Mouse (Mus musculus): ENCODE results near the gene T. TPM values are rescaled to one million over a fixed set of nuclear protein-coding genes. Genes with fewer than 3 reads are reported as not detected.
"Not testable (repeated sequence)": the region's sequence is repeated elsewhere in the genome, so short reads cannot be mapped to it uniquely, and the experiment has no call there.

The T gene
- polyA plus RNA-seq (2015; fragmentation: Nextera tagmentation; extraction: Ambion mirVana): 0.54 and 0.76 TPM in 2 replicates

- H3K9ac ChIP-seq: no peak within 1 kb of the TSS
- no peaks in the 10 kb centered on the region for H3K36me3 ChIP-seq
- peak within 1 kb of the TSS; percentile 23 for H3K4me3 ChIP-seq (replicated peaks)
- peaks cover 9% of the 10 kb centered on the region; the same call in 1 of the 2 replicates for H3K4me1 ChIP-seq
- peaks cover 92% of the 10 kb centered on the region for H3K27me3 ChIP-seq (replicated peaks)
- under 1% methylated on average over 64 of the region's 65 CpGs for WGBS
- H3K9me3 ChIP-seq: no peaks in the 10 kb centered on the region
- no peak for ATAC-seq (ENCODE audit: insufficient read depth, low FRiP score, low read depth)
- no peak within 1 kb of the TSS for H3K27ac ChIP-seq
- peak within 1 kb of the TSS; percentile 51 for H3K4me2 ChIP-seq
These were observed at the start of gene T for GRCm38 (mm10) chr17:8433978-8434960. Gene T, plus strand, starts transcription at chr17:8434423.

- Histone ChIP-seq H3K4me2 (no peak overlapping the region), H3K9ac (no peak overlapping the region), H3K4me1 (no peaks in the 10 kb centered on the region), H3K27me3 (replicated peaks) (peaks cover 24% of the 10 kb centered on the region), H3K4me3 (replicated peaks) (no peak overlapping the region), H3K36me3 (no peaks in the 10 kb centered on the region), H3K9me3 (no peaks in the 10 kb centered on the region), H3K27ac (no peak overlapping the region)
- 88% methylated on average over 2 of the region's 2 CpGs for WGBS
- no peak for ATAC-seq (ENCODE audit: insufficient read depth, low FRiP score, low read depth)
These were observed 48.8 kb upstream of the T start for GRCm38 (mm10) chr17:8385441-8385840.

GRCm38 (mm10) chr17:8388463-8388862, 45.8 kb upstream of the T start:
- 2% methylated on average over 13 of the region's 13 CpGs for whole genome bisulfite sequencing
- H3K4me2 ChIP-seq: 0 out of 2 replicates have a peak overlapping the region, but pooled peaks have one; percentile 19
- no peak overlapping the region for H3K27ac ChIP-seq
- H3K9ac ChIP-seq: no peak overlapping the region
- no peak for ATAC-seq (ENCODE audit: insufficient read depth, low FRiP score, low read depth)
- no peaks in the 10 kb centered on the region for H3K4me1 ChIP-seq
- no peaks in the 10 kb centered on the region for H3K9me3 ChIP-seq
- no peak overlapping the region for H3K4me3 ChIP-seq (replicated peaks)
- H3K36me3 ChIP-seq: no peaks in the 10 kb centered on the region
- H3K27me3 ChIP-seq (replicated peaks): peaks cover 31% of the 10 kb centered on the region

GRCm38 (mm10) chr17:8388990-8389789, 45.0 kb upstream of the T start:
- no peak for ATAC-seq (ENCODE audit: insufficient read depth, low FRiP score, low read depth)

GRCm38 (mm10) chr17:8389790-8390095, 44.5 kb upstream of the T start:
- H3K4me3 ChIP-seq (replicated peaks): 0 out of 2 replicates have a peak overlapping the region, but pooled peaks have one; percentile 2
- 0 out of 2 replicates have a peak overlapping the region, but pooled peaks have one; percentile 19 for H3K4me2 ChIP-seq
- H3K9ac ChIP-seq: no peak overlapping the region
- no peaks in the 10 kb centered on the region for H3K9me3 ChIP-seq
- H3K4me1 ChIP-seq: no peaks in the 10 kb centered on the region
- WGBS: 7% methylated on average over 10 of the region's 10 CpGs
- H3K27ac ChIP-seq: no peak overlapping the region
- no peaks in the 10 kb centered on the region for H3K36me3 ChIP-seq
- ATAC-seq (ENCODE audit: insufficient read depth, low FRiP score, low read depth): no peak
- peaks cover 31% of the 10 kb centered on the region for H3K27me3 ChIP-seq (replicated peaks)

More at GRCm38 (mm10) chr17:8388990-8389789, 45.0 kb upstream of the T start:
- no peak overlapping the region for H3K27ac ChIP-seq
- no peaks in the 10 kb centered on the region for H3K9me3 ChIP-seq
- peak overlapping the region; percentile 19; the same call in 1 of the 2 replicates for H3K4me2 ChIP-seq
- peaks cover 31% of the 10 kb centered on the region for H3K27me3 ChIP-seq (replicated peaks)
- H3K4me3 ChIP-seq (replicated peaks): 0 out of 2 replicates have a peak overlapping the region, but pooled peaks have one; percentile 2
- H3K9ac ChIP-seq: no peak overlapping the region
- H3K4me1 ChIP-seq: no peaks in the 10 kb centered on the region
- WGBS: 2% methylated on average over 28 of the region's 28 CpGs
- H3K36me3 ChIP-seq: no peaks in the 10 kb centered on the region

- Histone ChIP-seq H3K4me1 (no peaks in the 10 kb centered on the region), H3K9me3 (no peaks in the 10 kb centered on the region), H3K27me3 (replicated peaks) (peaks cover 31% of the 10 kb centered on the region), H3K9ac (no peak overlapping the region), H3K27ac (no peak overlapping the region), H3K4me3 (replicated peaks) (no peak overlapping the region), H3K36me3 (no peaks in the 10 kb centered on the region), H3K4me2 (no peak overlapping the region)
- 66% methylated on average over 4 of the region's 4 CpGs for WGBS
- ATAC-seq (ENCODE audit: insufficient read depth, low FRiP score, low read depth): no peak
These were observed 43.7 kb upstream of the T start for GRCm38 (mm10) chr17:8390487-8390886.

GRCm38 (mm10) chr17:8396371-8396770, 37.9 kb upstream of the T start:
- no peaks in the 10 kb centered on the region for H3K36me3 ChIP-seq
- H3K27ac ChIP-seq: no peak overlapping the region
- no peaks in the 10 kb centered on the region for H3K4me1 ChIP-seq
- no peaks in the 10 kb centered on the region for H3K9me3 ChIP-seq
- no peaks in the 10 kb centered on the region for H3K27me3 ChIP-seq (replicated peaks)
- no peak overlapping the region for H3K4me3 ChIP-seq (replicated peaks)
- ATAC-seq (ENCODE audit: insufficient read depth, low FRiP score, low read depth): no peak
- no peak overlapping the region for H3K4me2 ChIP-seq
- 55% methylated on average over 4 of the region's 4 CpGs for WGBS
- H3K9ac ChIP-seq: no peak overlapping the region

GRCm38 (mm10) chr17:8397946-8398345, 36.3 kb upstream of the T start:
- Histone ChIP-seq H3K27ac (no peak overlapping the region), H3K27me3 (replicated peaks) (no peaks in the 10 kb centered on the region), H3K4me1 (no peaks in the 10 kb centered on the region), H3K9ac (no peak overlapping the region), H3K4me2 (no peak overlapping the region), H3K9me3 (no peaks in the 10 kb centered on the region), H3K36me3 (no peaks in the 10 kb centered on the region), H3K4me3 (replicated peaks) (no peak overlapping the region)
- 62% methylated on average over 2 of the region's 2 CpGs for WGBS
- ATAC-seq (ENCODE audit: insufficient read depth, low FRiP score, low read depth): no peak

- not testable (repeated sequence) for H3K9ac ChIP-seq; H3K27ac ChIP-seq; H3K4me1 ChIP-seq; H3K27me3 ChIP-seq (replicated peaks); H3K4me2 ChIP-seq; H3K4me3 ChIP-seq (replicated peaks); H3K36me3 ChIP-seq; ATAC-seq (ENCODE audit: insufficient read depth, low FRiP score, low read depth); H3K9me3 ChIP-seq
- WGBS: 49% methylated on average over 8 of the region's 8 CpGs
These were observed 30.3 kb upstream of the T start for GRCm38 (mm10) chr17:8403932-8404331.

GRCm38 (mm10) chr17:8406285-8406684, 27.9 kb upstream of the T start:
- H3K27ac ChIP-seq: no peak overlapping the region
- H3K9ac ChIP-seq: no peak overlapping the region
- no peak for ATAC-seq (ENCODE audit: insufficient read depth, low FRiP score, low read depth)
- peaks cover 8% of the 10 kb centered on the region for H3K4me1 ChIP-seq
- no peak overlapping the region for H3K4me2 ChIP-seq
- H3K4me3 ChIP-seq (replicated peaks): no peak overlapping the region
- H3K36me3 ChIP-seq: no peaks in the 10 kb centered on the region
- WGBS: 49% methylated on average over 6 of the region's 6 CpGs
- no peaks in the 10 kb centered on the region for H3K9me3 ChIP-seq
- no peaks in the 10 kb centered on the region for H3K27me3 ChIP-seq (replicated peaks)

GRCm38 (mm10) chr17:8408002-8408401, 26.2 kb upstream of the T start:
- ATAC-seq (ENCODE audit: insufficient read depth, low FRiP score, low read depth); H3K36me3 ChIP-seq; H3K9me3 ChIP-seq; H3K9ac ChIP-seq; H3K4me1 ChIP-seq; H3K4me3 ChIP-seq (replicated peaks); H3K4me2 ChIP-seq; H3K27ac ChIP-seq; H3K27me3 ChIP-seq (replicated peaks): not testable (repeated sequence)
- WGBS: 71% methylated on average over 4 of the region's 4 CpGs

All from stomach, embryonic 15.5 days (tissue).